Mouse (Mus musculus): ENCODE data around the gene Chpf.

Chpf gene

DNA sequence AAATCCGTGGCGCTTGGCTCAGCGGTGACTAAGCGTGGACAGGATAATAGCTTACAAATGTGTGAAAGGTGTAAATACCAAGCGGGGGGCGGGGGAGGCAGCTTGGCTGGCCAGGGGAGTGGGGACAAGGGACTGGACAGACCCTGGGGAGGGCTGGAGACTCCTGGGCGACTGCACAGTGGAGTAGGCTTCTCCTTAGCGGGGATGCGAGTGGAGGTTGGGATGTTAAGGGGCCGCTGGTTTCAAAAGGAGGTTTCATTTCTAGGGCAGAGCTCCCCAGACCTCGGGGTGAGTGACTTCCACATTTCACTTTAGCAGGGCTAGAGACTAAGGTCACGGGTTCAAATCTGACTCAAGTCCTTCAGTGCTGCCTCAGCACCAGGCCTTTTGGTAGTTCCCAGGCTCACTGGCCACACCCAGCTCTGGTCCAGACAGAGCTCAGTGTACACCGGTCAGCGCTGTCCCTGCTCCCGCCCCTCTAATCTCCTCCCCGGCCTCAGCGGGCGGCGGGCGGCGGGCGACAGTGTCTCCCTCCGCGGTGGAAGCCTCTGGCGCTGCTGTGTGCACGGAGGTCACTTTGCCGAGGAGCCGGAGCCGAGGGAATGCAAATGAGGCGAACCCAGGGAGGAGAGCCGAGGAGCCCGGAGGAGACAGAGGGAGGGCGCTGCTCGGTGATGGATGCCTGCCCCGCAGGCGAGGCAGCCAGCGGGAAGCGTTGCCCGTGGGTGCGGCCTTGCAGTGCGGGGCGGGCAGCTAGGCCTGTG, 20.9 kb downstream of the Chpf start:
- peak in 1 of 2 experiments; percentile 36 for DNase-seq (ENCODE audit: low spot score in 2 of 2)

- no peak for DNase-seq (ENCODE audit: low spot score in 2 of 2)
Observed at GRCm38 (mm10) chr1:75457710-75458024, 21.4 kb downstream of the Chpf start.

GRCm38 (mm10) chr1:75456746-75457564, 22.2 kb downstream of the Chpf start:
- DNase-seq (ENCODE audit: low spot score in 2 of 2), result no peak

DNA sequence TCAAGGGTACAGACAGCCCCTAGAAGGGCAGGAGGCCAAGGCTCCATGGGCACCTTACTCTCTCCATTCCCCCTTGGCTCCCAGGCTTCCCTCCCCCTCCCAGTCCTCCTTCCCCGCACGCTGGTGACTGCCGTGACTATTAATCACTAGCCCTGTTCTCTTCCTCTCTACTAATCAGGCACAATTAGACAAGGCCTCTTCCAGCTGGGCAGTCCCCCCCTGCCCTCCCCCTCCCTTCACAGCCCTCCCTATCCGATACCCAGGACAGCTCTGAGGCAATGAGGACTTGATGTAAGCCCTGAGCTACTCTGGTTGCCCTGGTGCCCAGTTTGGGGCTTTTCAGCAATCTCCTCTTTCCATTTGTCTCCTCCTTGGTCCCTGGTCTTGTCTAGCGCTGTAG, 23.2 kb downstream of the Chpf start:
- DNase-seq (ENCODE audit: low spot score in 2 of 2), result no peak

DNA sequence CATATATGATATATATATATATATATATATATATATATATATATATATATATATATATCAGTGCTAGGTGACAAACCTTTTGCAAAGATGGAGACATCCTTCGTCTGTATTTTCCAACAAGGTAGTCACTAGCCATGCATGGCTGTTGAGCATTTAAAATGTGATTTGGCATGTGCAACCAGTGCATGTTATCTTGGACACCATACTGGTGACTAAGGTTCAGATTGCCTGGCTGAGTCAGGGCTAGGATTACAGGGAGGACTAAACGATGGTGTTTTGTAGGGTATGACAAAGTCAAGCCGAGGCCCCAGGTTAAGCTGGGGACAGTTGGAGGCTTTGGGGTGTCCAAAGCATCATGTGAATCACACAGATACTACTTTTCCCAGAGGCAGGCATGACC, 23.7 kb downstream of the Chpf start:
- no peak for DNase-seq (ENCODE audit: low spot score in 2 of 2)

DNA sequence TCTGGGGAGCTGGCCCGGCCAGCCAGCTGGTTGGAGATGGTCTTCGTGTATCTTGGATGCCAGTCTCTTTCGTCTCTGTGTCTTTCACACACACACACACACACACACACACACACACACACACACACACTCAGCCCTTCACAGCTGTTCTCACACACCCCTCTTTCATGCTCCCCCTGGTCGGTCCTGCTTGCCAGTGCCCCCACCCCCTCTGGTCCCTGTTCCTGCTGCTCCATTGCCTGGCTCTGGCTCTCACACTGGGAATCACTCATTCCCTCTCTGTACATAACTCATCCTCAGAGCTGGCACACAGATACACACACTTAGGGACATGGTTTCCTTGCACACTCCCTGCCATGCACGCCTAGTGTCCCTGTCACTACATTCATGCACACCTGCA, 27.2 kb downstream of the Chpf start:
- DNase-seq (ENCODE audit: low spot score in 2 of 2), result no peak

- DNase-seq (ENCODE audit: low spot score in 2 of 2), result no peak
Observed at GRCm38 (mm10) chr1:75450314-75451005, 28.6 kb downstream of the Chpf start, which contains the start of gene Asic4. Asic4 (plus strand) TSS chr1:75450436.

GRCm38 (mm10) chr1:75449377-75450135, 29.6 kb downstream of the Chpf start:
- DNase-seq (ENCODE audit: low spot score in 2 of 2), result no peak

- no peak for DNase-seq (ENCODE audit: low spot score in 2 of 2)
Observed at GRCm38 (mm10) chr1:75448937-75449336, 30.2 kb downstream of the Chpf start.

DNA sequence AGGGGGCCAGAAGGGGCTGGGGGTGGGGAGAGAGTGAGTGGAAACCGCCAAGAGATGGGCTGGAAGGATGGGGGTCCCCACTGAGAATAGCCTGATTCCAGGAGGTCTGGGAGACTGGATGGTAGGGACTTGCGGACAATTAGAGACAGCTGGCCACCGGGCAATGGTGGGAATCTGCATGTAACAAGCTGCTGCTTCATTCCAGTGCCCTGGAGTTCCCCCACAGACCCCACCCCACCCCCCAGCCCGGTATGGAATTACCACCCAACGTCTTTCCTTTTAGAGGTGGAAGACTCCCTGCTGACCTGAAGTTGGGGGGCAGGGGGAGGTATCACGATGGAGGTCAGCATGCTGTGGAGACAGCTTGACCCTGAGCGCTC, 31.1 kb downstream of the Chpf start:
- no peak for DNase-seq (ENCODE audit: low spot score in 2 of 2)

GRCm38 (mm10) chr1:75447265-75448051, 31.6 kb downstream of the Chpf start:
- DNase-seq (ENCODE audit: low spot score in 2 of 2), result no peak

DNA sequence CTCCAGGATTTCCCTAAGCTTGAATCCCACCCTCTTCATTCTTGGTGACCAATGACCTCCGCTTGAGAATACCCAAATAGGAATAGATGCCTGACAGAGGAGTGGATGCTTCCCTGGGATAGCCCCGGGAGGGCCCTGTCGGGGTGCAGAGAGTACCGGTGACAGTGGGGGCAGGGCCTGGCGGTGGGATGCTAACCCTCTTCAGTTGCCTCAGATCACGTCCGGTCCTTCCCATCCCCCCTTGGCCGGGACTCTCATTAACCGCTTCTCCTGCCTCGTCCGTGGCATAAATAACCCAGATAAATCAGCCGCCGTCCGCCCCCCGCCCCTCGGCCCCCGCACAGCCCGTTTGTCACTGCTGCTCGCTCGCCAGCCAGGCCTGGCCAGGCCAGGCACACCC, 32.5 kb downstream of the Chpf start:
- DNase-seq (ENCODE audit: low spot score in 2 of 2), result no peak

DNA sequence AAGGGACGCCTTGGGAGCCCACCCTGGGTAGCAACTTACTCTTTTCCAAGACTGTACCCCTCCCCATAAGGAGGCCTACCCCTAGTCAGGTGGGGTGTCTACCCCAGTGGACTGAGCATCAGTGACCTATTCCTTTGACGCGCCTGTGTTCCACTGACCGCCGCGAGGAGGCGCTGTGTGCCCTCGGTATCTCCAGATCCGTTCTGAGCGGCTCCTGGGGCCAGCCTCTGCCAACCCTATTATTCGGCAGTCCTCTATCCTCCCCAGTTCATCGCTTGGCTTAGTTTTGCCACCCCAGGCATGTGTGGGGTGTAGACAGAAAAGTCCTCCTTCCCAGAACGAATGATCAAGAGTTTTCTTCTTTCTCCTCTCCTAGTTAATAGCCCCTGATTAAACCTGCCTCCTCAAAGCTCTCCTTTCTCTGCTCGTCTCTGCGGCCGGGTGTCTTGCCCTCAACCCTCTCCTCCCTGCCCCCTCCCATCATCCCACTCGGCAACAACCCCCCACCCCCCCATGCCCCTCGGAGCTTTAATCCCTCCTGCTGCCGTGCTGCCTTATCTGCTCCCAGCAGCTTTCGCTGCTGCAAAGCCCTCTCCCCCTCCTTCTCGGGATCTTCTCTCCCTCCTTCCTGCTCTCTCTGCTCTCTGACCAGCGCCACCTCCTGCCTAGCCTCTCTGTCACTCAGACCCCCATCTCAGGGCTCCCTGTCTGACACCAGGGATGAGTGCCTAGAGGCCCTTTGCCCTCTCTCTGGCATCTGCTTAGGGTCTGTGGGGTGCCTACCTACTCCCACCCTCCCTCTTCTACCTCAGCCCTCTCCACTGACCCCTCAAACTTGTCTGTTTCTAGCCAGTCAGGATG, 33.1 kb downstream of the Chpf start:
- peak; percentile 61 to 65 for DNase-seq (ENCODE audit: low spot score in 2 of 2)

DNA sequence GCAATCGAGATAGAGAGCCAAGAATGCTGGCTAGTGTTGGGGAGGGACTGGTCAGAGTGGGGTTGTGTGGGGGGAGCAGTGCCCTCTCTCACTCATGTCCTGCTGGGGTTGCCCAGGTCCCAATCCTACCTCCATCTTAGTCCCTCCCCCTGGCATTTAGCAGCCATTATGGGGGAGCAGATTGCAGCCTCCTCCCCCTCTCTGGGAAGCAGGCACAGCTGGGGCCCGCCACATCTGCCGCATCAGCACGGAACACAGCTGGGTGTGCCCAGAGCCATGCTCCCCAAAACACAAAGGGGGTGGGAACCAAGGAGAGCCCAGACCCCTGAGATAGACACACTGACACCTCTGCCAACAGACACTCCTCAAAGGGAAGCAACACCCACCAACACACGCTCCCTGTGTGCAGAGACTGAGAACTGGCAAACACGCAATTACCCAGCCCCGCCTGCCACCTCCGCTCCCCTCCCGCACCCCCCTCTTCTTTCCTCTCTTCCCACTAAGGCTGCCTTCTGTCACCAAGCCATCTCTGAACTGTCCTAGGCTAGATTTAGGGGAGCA, 33.9 kb downstream of the Chpf start:
- no peak for DNase-seq (ENCODE audit: low spot score in 2 of 2)

GRCm38 (mm10) chr1:75444208-75444607, 34.9 kb downstream of the Chpf start:
- no peak for DNase-seq (ENCODE audit: low spot score in 2 of 2)

GRCm38 (mm10) chr1:75443247-75444024, 35.7 kb downstream of the Chpf start:
- DNase-seq (ENCODE audit: low spot score in 2 of 2), result no peak

GRCm38 (mm10) chr1:75442811-75443210, 36.3 kb downstream of the Chpf start:
- no peak for DNase-seq (ENCODE audit: low spot score in 2 of 2)

DNA sequence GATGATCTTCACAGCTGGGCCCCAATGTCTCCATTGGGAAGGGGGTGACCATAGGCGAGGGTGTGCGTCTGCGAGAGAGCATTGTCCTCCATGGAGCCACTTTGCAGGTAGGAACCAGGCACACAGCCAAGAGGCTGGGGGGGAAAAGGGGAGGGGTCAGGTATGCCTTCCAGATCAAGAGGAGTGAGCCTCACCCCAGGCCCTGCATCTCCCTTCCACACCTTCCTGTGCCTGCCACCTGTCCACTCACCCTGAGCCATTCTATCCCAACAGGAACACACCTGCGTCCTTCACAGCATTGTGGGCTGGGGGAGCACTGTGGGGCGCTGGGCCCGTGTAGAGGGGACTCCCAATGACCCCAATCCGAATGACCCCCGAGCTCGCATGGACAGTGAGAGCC, 36.9 kb downstream of the Chpf start:
- no peak for DNase-seq (ENCODE audit: low spot score in 2 of 2)

GRCm38 (mm10) chr1:75441471-75441996, 37.6 kb downstream of the Chpf start:
- DNase-seq (ENCODE audit: low spot score in 2 of 2), result no peak
